Mouse (Mus musculus) CD4-positive, CD25-positive, alpha-beta regulatory T cell, adult 4 months (primary cell): ENCODE data around the gene Hoxc12. TPM values are rescaled to one million over a fixed set of nuclear protein-coding genes. Genes with fewer than 3 reads are reported as not detected.

Experiments used
- ATAC-seq: one replicate; pipeline ENCODE4 v1.8.0; 2017
- polyA plus RNA-seq, 2 experiments: library from polyadenylated mRNA; unstranded; fragments of 100-300 nt; shearing (Covaris generic); gene quantifications; one replicate each; pipeline ENCODE4 v1.2.1; 2017

The Hoxc12 gene
- polyA plus RNA-seq, 2 experiments from 2014 or later: not detected

GRCm38 (mm10) chr15:102965003-102965891 is 28.7 kb downstream of the Hoxc12 start:
- no peak for ATAC-seq

- peak; percentile 79 for ATAC-seq
Measured at GRCm38 (mm10) chr15:102965892-102966775, 29.6 kb downstream of the Hoxc12 start.

- ATAC-seq: no peak
Measured at GRCm38 (mm10) chr15:102966776-102967311, 30.3 kb downstream of the Hoxc12 start, which contains the start of gene Hoxc10. Gene Hoxc10 (plus strand): TSS chr15:102966796.

GRCm38 (mm10) chr15:102967312-102967510 is 30.7 kb downstream of the Hoxc12 start, which contains the start of gene Hoxc5:
Gene Hoxc5 (plus strand): TSS chr15:102967443.
- ATAC-seq: no peak

GRCm38 (mm10) chr15:102967511-102968397 is 31.2 kb downstream of the Hoxc12 start:
- no peak for ATAC-seq

GRCm38 (mm10) chr15:102969296-102969695 is 32.7 kb downstream of the Hoxc12 start:
- ATAC-seq: no peak

GRCm38 (mm10) chr15:102970740-102971139 is 34.2 kb downstream of the Hoxc12 start:
- no peak for ATAC-seq

GRCm38 (mm10) chr15:102972254-102972653 is 35.7 kb downstream of the Hoxc12 start:
- no peak for ATAC-seq

GRCm38 (mm10) chr15:102972753-102973152 is 36.2 kb downstream of the Hoxc12 start:
- ATAC-seq: no peak

GRCm38 (mm10) chr15:102975034-102975433 is 38.5 kb downstream of the Hoxc12 start:
- ATAC-seq: no peak

GRCm38 (mm10) chr15:102975688-102976111 is 39.1 kb downstream of the Hoxc12 start:
- ATAC-seq: no peak

- no peak for ATAC-seq
Measured at GRCm38 (mm10) chr15:102976171-102976570, 39.6 kb downstream of the Hoxc12 start, which contains the start of gene Hoxc9. Gene Hoxc9 (plus strand): TSS chr15:102976439.

GRCm38 (mm10) chr15:102976631-102977422 is 40.3 kb downstream of the Hoxc12 start:
- peak; percentile 55 for ATAC-seq

- ATAC-seq: peak; percentile 44
Measured at GRCm38 (mm10) chr15:102977423-102977974, 40.9 kb downstream of the Hoxc12 start.

GRCm38 (mm10) chr15:102978615-102979515 is 42.3 kb downstream of the Hoxc12 start:
- no peak for ATAC-seq

- no peak for ATAC-seq
Measured at GRCm38 (mm10) chr15:102979936-102980335, 43.4 kb downstream of the Hoxc12 start.

GRCm38 (mm10) chr15:102980352-102980751 is 43.8 kb downstream of the Hoxc12 start:
- ATAC-seq: no peak

- no peak for ATAC-seq
Measured at GRCm38 (mm10) chr15:102980912-102981311, 44.4 kb downstream of the Hoxc12 start.

GRCm38 (mm10) chr15:102981379-102982288 is 45.1 kb downstream of the Hoxc12 start:
- peak; percentile 24 for ATAC-seq
